Mouse (Mus musculus): ENCODE data around the gene 1700012B07Rik. TPM values are rescaled to one million over a fixed set of nuclear protein-coding genes. Genes with fewer than 3 reads are reported as not detected.

The 1700012B07Rik gene
- polyA plus RNA-seq, 1 experiment from 2014 or later = not detected

Other genes starting within 250 kb of the 1700012B07Rik start
- 35.8 and 36.4 TPM in 2 replicates for gene Wipi1, start 216.1 kb downstream of the 1700012B07Rik start, polyA plus RNA-seq (2015; fragmentation: Nextera tagmentation; extraction: Ambion mirVana)
- 375 and 395 TPM in 2 replicates for gene Prkar1a, start 178.6 kb downstream of the 1700012B07Rik start, polyA plus RNA-seq (2015; fragmentation: Nextera tagmentation; extraction: Ambion mirVana)
- gene Fam20a, start 105.8 kb downstream of the 1700012B07Rik start, polyA plus RNA-seq (2015; fragmentation: Nextera tagmentation; extraction: Ambion mirVana) = 2.9 TPM in 2 replicates
- 0.49 and 0.52 TPM in 2 replicates for gene Abca8b, start 167.8 kb upstream of the 1700012B07Rik start, polyA plus RNA-seq (2015; fragmentation: Nextera tagmentation; extraction: Ambion mirVana)